Mouse (Mus musculus) megakaryocyte, embryonic 14.5 days (primary cell): ENCODE data around the gene Dtx4. TPM values are rescaled to one million over a fixed set of nuclear protein-coding genes. Genes with fewer than 3 reads are reported as not detected.

Source experiments
- H3K27me3 ChIP-seq: replicated peaks from 2 replicates; pipeline ENCODE3; 2012; ENCODE audit warnings: inconsistent platforms
- H3K36me3 ChIP-seq: replicated peaks from 2 replicates; pipeline ENCODE3; 2012; ENCODE audit warnings: low read length, inconsistent platforms, mixed read lengths
- H3K4me1 ChIP-seq: 2 replicates; pipeline ENCODE4 v1.6.1; 2012; ENCODE audit warnings: inconsistent platforms
- H3K4me3 ChIP-seq: replicated peaks from 2 replicates; pipeline ENCODE3; 2012; ENCODE audit warnings: moderate library complexity, mild to moderate bottlenecking, inconsistent platforms
- H3K9me3 ChIP-seq: 2 replicates; pipeline ENCODE4 v1.6.1; 2012; ENCODE audit warnings: inconsistent platforms
- FLI1 ChIP-seq: IDR thresholded peaks from 2 replicates; pipeline ENCODE4 v1.6.1; 2012; ENCODE audit warnings: low read length, inconsistent platforms, mixed read lengths
- GATA1 ChIP-seq: IDR thresholded peaks from 3 replicates; pipeline ENCODE4 v1.6.1; 2012; ENCODE audit warnings: mixed read lengths, low read length, inconsistent platforms, borderline replicate concordance
- polyA plus RNA-seq: library from polyadenylated mRNA; stranded (reverse); fragments of >175 nt; gene quantifications from 2 replicates; pipeline ENCODE4 v1.2.3, GENCODE M21; 2012; ENCODE audit warnings: low replicate concordance; ENCODE audit not compliant: insufficient read depth

The Dtx4 gene
- polyA plus RNA-seq, 1 experiment = 1.9 TPM

DNA sequence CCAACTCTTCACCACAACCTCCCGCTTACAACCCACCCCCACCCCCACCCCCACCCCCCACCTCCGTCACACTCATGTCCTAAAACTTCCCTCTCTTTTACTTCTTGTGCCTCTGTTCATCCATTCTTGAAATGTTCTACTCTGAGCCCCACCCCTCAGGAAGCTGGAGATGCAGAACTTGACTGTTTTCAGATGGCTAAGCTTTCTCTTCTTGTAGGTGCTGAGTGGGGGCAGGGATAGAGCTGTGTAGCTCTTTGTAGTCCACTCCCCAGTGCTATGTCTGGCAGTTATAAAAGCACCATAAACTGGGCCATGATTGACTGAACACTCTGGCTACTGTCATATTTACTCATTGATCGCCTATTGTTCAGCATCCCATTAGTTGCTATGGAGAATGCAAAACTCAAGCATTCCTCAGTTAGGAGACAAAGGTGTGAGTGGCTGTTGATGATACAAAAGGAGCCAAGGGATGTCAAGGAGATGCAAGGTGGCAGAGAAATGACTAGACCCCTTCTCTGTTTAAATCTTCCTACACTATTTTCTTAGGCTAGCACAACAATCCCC lies 6.2 kb downstream of the Dtx4 start:
- Histone ChIP-seq H3K4me1 (peaks cover 26% of the 10 kb centered on the region), H3K27me3 (peaks cover 34% of the 10 kb centered on the region), H3K9me3 (no peaks in the 10 kb centered on the region), H3K4me3 (no peak overlapping the region), H3K36me3 (peaks cover 26% of the 10 kb centered on the region)
- no peak for TF ChIP-seq GATA1
- no peak for TF ChIP-seq FLI1

DNA sequence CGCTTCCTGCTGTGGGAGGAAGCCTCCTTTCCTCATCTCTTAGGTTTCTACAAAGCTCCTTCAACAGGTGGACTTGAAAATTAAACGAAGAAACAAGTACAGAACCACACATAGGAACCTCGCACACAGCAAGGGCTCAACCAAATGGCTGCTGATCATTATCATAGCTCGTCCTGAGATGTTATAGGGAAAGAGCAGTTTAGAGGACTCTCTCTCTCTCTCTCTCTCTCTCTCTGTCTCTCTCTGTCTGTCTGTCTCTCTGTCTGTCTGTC lies 7.1 kb downstream of the Dtx4 start:
- peaks cover 33% of the 10 kb centered on the region for H3K36me3 ChIP-seq
- no peak for TF ChIP-seq FLI1
- no peak for TF ChIP-seq GATA1
- no peaks in the 10 kb centered on the region for H3K9me3 ChIP-seq
- H3K4me3 ChIP-seq = no peak overlapping the region
- peaks cover 24% of the 10 kb centered on the region for H3K4me1 ChIP-seq
- peaks cover 27% of the 10 kb centered on the region for H3K27me3 ChIP-seq

DNA sequence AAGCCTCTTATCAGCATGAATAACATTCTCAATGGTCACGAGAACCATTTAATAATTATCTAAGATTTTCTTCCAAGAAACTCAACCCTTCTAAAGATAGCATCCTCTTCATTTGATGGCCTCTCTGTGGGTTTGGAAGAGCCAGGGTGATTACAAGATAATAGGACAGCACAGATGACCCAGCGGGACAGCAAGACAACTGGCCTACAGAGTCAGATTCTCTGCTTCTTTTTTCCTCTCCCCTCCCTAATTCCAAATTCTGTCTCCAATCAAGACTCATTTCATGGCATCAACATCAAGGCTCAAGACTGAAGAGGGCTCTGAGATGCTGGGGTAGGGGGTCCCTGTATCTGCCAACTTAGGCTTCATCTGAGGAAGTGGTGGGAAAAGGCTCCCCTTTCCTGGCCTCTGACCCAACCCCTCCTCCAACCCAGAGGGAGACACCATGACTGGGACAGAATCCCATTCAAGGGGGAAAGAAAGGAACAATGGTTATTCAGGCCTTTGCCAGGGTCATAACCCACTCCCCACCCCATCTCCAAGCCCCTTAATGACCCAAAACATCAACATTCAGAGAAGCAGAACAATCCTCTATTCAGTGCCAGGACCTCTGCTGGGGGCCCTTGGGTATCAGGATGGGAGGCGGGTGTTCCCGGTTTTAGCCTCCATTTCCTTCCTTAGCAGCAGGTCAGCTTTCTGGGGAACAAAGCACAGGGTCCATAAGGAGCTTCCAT lies 7.6 kb downstream of the Dtx4 start:
- Histone ChIP-seq H3K9me3 (no peaks in the 10 kb centered on the region), H3K36me3 (peaks cover 33% of the 10 kb centered on the region), H3K4me3 (no peak overlapping the region), H3K27me3 (peaks cover 22% of the 10 kb centered on the region), H3K4me1 (peaks cover 29% of the 10 kb centered on the region)
- TF ChIP-seq GATA1 (no peak), FLI1 (no peak)

DNA sequence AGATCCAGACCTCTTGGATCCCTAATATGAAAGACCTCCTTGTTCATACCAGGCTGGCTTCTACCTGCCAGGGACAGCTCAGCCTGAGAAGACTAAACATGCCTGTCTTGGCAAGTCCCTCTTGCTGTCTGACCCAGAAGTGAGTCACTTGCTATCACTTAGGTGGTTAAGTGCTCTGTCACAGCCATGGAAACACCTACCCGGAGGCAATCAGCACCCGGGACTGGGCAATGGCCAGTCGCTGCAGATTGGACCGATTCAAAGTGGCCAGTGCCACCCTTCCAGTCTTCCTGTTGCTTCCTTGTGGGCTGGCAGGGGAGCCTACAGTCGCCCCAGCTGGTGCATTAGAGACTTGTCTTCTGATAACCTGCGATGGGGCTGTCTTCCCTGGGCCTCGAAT lies 9.6 kb downstream of the Dtx4 start:
- TF ChIP-seq GATA1 (no peak), FLI1 (no peak)
- Histone ChIP-seq H3K36me3 (peaks cover 40% of the 10 kb centered on the region), H3K4me3 (no peak overlapping the region), H3K4me1 (peaks cover 43% of the 10 kb centered on the region), H3K27me3 (peaks cover 13% of the 10 kb centered on the region), H3K9me3 (no peaks in the 10 kb centered on the region)

- peaks cover 7% of the 10 kb centered on the region for H3K27me3 ChIP-seq
- no peak overlapping the region for H3K4me3 ChIP-seq
- peaks cover 53% of the 10 kb centered on the region for H3K36me3 ChIP-seq
- no peaks in the 10 kb centered on the region for H3K9me3 ChIP-seq
- TF ChIP-seq FLI1 (no peak), GATA1 (no peak)
- H3K4me1 ChIP-seq = peaks cover 46% of the 10 kb centered on the region
Measured at GRCm38 (mm10) chr19:12489675-12490570, 11.3 kb downstream of the Dtx4 start.

DNA sequence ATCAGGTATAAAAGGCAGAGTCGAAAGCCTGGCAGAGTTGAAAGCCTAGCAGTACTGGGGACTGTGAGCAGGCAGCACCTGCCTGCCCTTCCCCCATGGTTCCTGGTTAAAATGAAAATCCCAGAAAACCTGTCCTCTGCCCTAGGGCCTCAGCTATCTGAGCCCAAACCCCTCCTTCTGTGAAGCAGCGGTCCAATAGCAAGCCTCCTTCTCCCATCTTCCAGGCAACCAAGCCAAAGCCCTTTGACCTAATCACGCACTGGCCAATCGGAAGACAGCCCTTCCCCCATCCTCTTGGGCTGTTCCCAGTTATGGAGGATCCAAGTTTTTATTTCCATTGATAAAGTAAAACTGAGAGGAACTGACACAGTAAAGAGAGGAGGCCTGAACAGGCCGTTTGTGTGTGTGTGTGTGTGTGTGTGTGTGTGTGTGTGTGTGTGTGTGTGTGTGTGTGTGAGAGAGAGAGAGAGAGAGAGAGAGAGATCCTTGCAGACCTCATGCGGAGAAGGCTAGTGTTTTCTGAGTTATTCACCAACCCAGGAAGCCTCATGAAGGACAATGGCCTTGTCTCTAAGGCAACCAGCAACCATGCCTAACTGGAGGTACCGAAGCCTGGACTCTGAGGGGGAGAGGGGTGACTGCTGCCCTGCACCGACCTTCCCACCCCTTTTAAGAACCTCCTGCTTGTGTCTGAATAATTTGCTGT lies 12.1 kb downstream of the Dtx4 start:
- peaks cover 7% of the 10 kb centered on the region for H3K27me3 ChIP-seq
- no peaks in the 10 kb centered on the region for H3K9me3 ChIP-seq
- H3K4me1 ChIP-seq = peaks cover 52% of the 10 kb centered on the region
- H3K36me3 ChIP-seq = peaks cover 61% of the 10 kb centered on the region
- no peak for TF ChIP-seq GATA1
- no peak for TF ChIP-seq FLI1
- no peak overlapping the region for H3K4me3 ChIP-seq

- Histone ChIP-seq H3K27me3 (peaks cover 7% of the 10 kb centered on the region), H3K4me1 (peaks cover 52% of the 10 kb centered on the region), H3K36me3 (peaks cover 65% of the 10 kb centered on the region), H3K9me3 (no peaks in the 10 kb centered on the region), H3K4me3 (peak overlapping the region; percentile 57)
- TF ChIP-seq FLI1 = no peak
- no peak for TF ChIP-seq GATA1
Measured at GRCm38 (mm10) chr19:12488205-12488966, 12.9 kb downstream of the Dtx4 start.

DNA sequence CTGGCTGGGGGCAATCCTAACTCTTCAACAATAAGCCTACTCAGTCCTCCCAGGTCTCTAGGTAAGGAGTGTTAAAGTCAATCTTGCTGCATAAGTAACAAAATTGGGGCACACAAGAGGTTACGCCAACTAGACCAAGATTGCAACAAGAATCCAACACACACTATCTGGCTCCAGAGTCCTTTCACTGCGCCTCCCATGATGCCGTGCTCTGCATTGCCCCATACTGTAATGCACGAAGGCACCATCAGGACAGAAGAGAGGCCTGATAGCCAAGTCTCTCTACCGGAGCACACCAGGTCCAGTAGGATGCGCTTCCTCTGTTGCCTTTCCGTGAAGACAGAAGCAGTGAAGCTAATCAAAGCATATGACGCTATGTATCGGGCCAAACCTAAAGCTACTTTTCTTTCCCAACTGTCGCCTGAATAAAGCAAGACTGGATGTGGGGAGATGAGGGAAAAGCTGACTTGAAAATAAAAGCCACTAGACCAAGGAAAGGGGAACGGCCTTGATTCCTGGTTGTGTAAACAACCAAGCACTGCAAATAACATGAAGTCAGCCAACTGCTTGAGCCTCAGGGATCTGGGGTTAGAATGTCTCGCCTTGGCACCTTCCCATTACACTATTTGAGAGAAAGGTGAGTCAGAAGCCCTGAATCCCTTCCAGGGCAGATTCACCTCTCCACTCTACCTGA lies 13.6 kb downstream of the Dtx4 start:
- peaks cover 59% of the 10 kb centered on the region for H3K4me1 ChIP-seq
- H3K9me3 ChIP-seq = no peaks in the 10 kb centered on the region
- peaks cover 70% of the 10 kb centered on the region for H3K36me3 ChIP-seq
- peaks cover 7% of the 10 kb centered on the region for H3K27me3 ChIP-seq
- peak overlapping the region; percentile 57 for H3K4me3 ChIP-seq
- TF ChIP-seq FLI1 (no peak), GATA1 (no peak)

GRCm38 (mm10) chr19:12486875-12487274 lies 14.4 kb downstream of the Dtx4 start:
- peaks cover 3% of the 10 kb centered on the region for H3K27me3 ChIP-seq
- peaks cover 62% of the 10 kb centered on the region for H3K4me1 ChIP-seq
- peaks cover 70% of the 10 kb centered on the region for H3K36me3 ChIP-seq
- TF ChIP-seq GATA1 (no peak), FLI1 (no peak)
- H3K9me3 ChIP-seq = no peaks in the 10 kb centered on the region
- H3K4me3 ChIP-seq = no peak overlapping the region
